Mouse (Mus musculus) c-Kit-positive CD71-negative TER-119-negative erythroid progenitor cells, embryonic 14.5 days (primary cell): ENCODE measurements at regions not wholly inside any gene's neighbourhood (a gene's known extent, or its start where the extent isn't known, plus 50 kb on each side); places are given as distances from the start of the nearest gene placed in this dataset.
A peak's percentile ranks its signal among the peaks of the same experiment; 100 is the strongest.
"Not testable (repeated sequence)": the region's sequence is repeated elsewhere in the genome, so short reads cannot be mapped to it uniquely, and the experiment has no call there.

Experiments used
- DNase-seq: peaks from one replicate; pipeline ENCODE4 v3.0.0-alpha.2; 2013; ENCODE audit warnings: low read depth

DNA sequence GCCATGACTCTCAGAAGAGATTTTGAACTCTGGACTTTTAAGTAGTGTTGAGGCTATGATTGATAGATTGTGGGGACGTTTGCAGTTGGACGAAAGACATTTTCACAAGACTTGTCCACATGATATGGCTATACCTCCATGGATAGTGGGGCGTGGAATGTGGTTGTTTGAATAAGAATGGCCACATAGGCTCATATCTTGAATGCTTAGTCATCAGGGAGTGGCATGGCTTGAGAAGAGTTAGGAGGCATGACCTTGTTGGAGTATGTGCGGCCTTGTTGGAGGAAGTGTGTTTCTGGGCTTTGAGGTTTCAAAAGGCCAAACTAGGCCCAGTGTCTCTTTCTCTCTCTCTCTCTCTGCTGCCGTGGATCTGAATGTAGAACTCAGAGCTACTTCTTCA lies 204.7 kb upstream of the Pclo start:
- DNase-seq, result no peak

DNA sequence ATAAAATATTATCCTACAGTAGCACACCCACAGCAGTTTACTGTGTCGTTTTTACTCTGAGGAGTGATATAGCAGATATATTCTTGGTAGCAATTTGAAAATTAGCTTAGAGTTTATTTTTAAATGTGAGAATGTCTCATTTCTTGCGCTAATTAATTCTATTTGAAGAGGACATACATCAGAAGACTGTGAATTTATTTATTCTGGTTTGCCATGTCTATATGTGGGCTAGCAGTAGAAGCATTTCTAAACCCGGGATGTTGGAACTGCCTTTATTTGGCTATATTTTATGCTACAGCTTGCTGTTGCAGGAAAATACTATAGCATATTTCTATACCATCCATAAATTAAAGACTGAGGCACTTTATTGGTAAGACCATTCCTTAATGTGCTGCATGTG lies 203.0 kb upstream of the Pclo start:
- no peak for DNase-seq

DNA sequence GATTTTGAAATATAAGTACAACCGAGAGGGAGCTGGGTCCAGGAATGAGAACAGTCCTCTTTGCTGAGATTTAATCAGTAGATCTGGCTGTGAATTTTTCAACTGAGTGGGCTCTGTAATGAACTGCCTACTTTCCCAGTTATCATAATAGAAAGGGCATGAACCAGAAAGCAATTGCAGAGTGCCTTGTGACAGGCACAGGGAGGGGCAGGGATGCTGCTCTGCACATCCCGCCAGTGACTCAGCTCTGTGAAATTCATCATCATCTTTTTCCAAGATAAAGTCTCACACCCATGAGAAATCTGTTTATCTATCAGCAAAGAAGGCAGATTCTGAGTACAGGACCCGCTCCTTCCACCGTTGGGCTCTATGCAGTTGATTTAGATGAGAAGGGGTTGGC lies 194.5 kb upstream of the Pclo start:
- DNase-seq, result no peak

DNA sequence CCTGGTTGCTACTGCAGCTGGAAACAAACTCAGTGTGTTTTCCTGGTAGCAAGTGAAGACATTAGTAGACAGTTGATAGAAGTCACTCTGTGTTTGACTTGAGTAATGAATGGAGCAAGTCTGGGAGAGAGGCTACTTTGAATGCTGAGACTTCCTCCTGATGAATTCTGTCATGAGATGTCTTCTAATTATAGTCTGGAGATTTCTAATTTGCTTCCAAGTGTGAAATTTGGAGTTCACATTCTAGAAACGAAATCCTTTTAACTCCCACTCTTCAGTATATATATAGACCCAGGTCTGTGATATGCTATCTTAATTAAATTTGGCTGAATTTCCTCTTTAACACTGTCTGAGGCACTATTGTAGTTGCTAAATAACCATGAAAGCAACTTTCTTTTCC lies 192.7 kb upstream of the Pclo start:
- DNase-seq, result no peak

DNA sequence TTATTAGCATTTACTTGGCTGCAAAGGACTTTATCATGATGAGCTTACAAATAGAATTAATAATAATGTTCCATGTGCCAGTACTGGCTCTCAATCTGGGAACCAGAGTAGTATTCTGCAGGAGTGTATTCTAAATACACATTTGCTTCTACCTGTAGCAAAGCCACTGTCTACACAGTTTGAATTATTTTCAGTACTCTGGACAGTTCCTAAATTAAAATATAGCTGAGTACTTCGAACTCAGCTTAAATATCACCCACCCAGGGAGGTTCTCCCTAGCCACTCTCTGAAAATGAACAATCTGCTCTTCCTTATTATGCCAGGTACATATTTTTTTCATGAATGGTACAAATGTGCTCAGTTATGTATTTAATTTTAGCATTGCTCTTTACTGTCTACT lies 154.3 kb upstream of the Pclo start:
- DNase-seq, result no peak

DNA sequence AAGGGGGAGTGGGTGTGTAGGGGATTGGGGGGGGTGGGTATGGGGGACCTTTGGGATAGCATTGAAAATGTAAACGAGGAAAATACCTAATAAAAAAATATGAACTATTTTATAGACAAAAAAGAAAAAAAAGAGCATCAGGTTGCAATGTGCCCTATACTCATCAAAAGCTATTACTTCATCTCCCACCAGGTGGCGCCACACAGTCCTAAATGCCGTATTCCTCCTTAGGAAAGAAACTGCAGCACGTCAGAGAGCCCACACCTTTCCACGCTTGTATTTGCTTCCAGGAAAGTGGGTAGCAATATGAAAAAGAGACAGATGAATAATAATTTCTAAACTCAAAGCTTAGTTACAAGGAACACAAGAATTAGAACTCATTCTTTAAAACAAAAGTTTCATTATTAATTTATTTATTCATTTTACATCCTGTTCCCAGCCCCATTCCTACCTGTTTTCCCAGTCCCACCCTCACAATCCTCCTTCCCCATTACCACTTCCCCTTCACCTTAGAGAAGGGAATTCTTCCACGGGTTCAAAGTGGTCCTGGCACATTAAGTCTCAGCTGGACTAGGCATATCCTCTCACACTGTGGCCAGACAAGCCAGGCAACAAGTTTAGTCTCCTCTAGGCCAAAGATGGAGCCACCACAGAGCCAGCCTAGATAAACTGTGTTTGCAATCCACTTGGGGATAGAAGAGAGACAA lies 125.4 kb upstream of the Pclo start:
- DNase-seq, result peak; percentile 8

DNA sequence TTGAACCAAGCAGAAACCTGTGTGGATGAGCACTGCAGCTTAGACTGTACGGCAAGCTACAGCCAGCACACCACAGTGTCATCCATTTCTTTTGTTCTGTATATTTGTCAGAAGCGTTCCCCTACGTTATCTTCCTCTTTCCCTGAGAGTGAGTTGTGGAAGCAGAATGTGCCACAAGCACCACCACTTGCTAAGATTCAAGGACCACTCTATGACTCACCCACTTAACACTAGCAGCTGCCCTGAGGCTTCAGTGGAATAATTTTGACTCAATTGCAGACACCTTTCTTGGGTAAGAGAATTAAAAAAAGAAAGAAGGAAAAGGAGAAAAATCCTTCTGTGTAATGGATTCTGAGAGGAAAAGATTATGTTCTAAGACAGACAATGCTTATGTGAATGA lies 122.9 kb upstream of the Pclo start:
- no peak for DNase-seq

DNA sequence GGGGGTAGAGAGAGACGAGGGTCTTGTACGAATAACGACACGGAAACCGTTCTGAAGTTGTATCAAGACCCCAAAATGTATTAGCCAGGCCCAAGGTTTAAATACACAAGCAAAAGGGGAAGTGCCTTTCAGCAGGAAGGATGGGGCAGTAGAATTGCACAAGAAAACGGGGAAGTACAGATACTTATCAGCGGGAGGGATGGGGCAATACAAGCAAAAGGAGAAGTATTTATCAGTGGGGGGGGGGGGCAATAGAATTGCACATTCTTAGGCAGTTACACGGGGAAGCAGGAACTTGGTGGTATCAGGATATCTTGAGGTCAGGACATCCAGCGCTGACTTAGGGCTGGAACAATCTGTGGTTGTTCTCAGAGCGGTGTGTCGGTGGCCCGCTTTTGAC lies 111.3 kb upstream of the Pclo start:
- DNase-seq, result not testable (repeated sequence)

DNA sequence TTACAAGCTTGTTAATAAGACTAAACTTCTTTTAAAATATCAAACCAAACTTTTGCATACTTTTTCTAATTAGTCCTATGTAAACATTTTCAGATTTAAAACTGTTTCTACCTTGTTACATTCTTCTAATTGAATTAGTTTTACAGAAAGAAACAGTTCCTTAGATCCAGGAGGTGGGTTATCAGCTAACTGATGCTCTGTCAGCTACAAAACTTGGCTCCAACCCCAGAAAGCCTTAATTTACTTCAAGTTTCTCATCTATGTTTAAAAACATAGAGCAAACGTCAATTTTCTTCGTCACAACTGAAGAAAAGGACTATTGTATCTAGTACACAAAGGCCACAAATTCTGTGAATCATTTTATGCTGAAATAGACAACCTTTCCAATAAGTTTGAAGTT lies 110.4 kb upstream of the Pclo start:
- no peak for DNase-seq

DNA sequence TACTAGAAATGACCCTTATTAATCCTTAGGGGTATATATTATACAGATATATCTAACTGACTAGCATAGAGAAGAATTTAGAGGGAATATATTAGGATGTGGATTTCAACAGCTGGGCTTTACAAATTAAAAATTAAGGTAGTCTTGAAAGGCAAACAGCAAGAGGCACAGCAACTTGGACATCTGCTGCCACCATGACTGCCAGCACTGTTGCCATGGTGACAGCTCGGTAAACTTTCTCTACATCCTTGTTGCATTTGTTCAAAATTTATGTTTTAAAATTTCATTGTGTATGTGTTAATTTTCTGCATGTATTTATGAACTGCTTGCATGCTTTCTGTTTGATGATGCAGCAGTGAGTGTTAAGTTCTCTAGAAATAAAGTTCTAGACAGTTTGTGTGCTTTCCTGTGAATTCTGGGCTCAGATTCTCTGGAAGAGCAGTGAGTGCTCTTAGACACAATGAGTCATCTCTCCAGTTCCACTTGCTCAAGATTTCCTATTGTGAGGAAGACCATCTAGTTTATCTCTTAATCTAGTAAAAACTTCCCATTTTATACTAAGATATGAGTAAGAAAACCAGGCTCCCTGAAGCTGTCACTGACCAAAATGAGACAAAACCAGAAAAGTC lies 99.4 kb upstream of the Pclo start:
- DNase-seq, result no peak

DNA sequence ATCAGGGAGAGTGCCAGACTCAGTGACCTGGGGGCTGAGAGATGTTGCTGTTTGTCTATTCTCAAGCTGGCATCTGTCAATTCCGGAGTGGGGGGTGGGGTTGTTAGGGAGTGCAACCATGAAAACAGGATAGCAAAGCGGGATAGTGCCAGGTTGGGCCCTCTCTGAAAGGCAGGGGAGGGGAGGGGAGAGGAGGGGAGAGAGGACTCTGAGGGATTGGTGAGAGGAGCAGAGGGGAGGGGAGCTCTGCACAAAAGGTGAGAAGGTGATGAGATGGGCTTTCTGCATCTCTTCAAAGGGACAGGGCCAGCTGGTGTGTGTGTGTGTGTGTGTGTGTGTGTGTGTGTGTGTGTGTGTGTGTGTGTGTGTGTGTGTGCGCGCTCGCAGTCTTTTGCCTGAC lies 61.6 kb upstream of the Pclo start:
- no peak for DNase-seq
